Mouse (Mus musculus) embryo, embryonic 10 days (tissue): ENCODE results near the gene Serhl.
"Not testable (repeated sequence)": the region's sequence is repeated elsewhere in the genome, so short reads cannot be mapped to it uniquely, and the experiment has no call there.

Experiments
- DNase-seq: peaks from one replicate; pipeline ENCODE4 v3.0.0-alpha.2; 2015; ENCODE audit warnings: low spot score

Serhl gene

GRCm38 (mm10) chr15:83089429-83089605 lies at the start of gene Serhl:
Gene Serhl (plus strand): TSS chr15:83089506.
- DNase-seq: no peak

GRCm38 (mm10) chr15:83040156-83040555 lies 49.1 kb upstream of the Serhl start:
- DNase-seq: no peak

GRCm38 (mm10) chr15:83042655-83043361 lies 46.5 kb upstream of the Serhl start:
- DNase-seq: peak; percentile 59

GRCm38 (mm10) chr15:83043362-83043708 lies 46.0 kb upstream of the Serhl start:
- DNase-seq: no peak

- DNase-seq: not testable (repeated sequence)
Measured at GRCm38 (mm10) chr15:83045565-83045964, 43.7 kb upstream of the Serhl start.

- DNase-seq: no peak
Measured at GRCm38 (mm10) chr15:83046308-83046707, 43.0 kb upstream of the Serhl start.

GRCm38 (mm10) chr15:83046730-83047129 lies 42.6 kb upstream of the Serhl start:
- no peak for DNase-seq

- no peak for DNase-seq
Measured at GRCm38 (mm10) chr15:83052341-83053104, 36.8 kb upstream of the Serhl start.

GRCm38 (mm10) chr15:83053261-83053660 lies 36.0 kb upstream of the Serhl start:
- DNase-seq: no peak

- no peak for DNase-seq
Measured at GRCm38 (mm10) chr15:83055569-83055968, 33.7 kb upstream of the Serhl start.

GRCm38 (mm10) chr15:83056378-83057083 lies 32.8 kb upstream of the Serhl start:
- peak; percentile 64 for DNase-seq

GRCm38 (mm10) chr15:83057533-83057932 lies 31.8 kb upstream of the Serhl start:
- DNase-seq: no peak

- peak; percentile 48 for DNase-seq
Measured at GRCm38 (mm10) chr15:83059233-83059660, 30.1 kb upstream of the Serhl start.

GRCm38 (mm10) chr15:83061689-83062088 lies 27.6 kb upstream of the Serhl start:
- DNase-seq: peak; percentile 44

- DNase-seq: not testable (repeated sequence)
Measured at GRCm38 (mm10) chr15:83062582-83062981, 26.7 kb upstream of the Serhl start.

- no peak for DNase-seq
Measured at GRCm38 (mm10) chr15:83065543-83065942, 23.8 kb upstream of the Serhl start.

GRCm38 (mm10) chr15:83068270-83068669 lies 21.0 kb upstream of the Serhl start:
- no peak for DNase-seq

GRCm38 (mm10) chr15:83070942-83071341 lies 18.4 kb upstream of the Serhl start:
- DNase-seq: no peak

GRCm38 (mm10) chr15:83071752-83072151 lies 17.6 kb upstream of the Serhl start:
- no peak for DNase-seq

- no peak for DNase-seq
Measured at GRCm38 (mm10) chr15:83074179-83074578, 15.1 kb upstream of the Serhl start.

GRCm38 (mm10) chr15:83075607-83076525 lies 13.4 kb upstream of the Serhl start:
- no peak for DNase-seq

- no peak for DNase-seq
Measured at GRCm38 (mm10) chr15:83083530-83083929, 5.8 kb upstream of the Serhl start.
